Mouse (Mus musculus): ENCODE data around the gene Zdhhc11. TPM values are rescaled to one million over a fixed set of nuclear protein-coding genes. Genes with fewer than 3 reads are reported as not detected.

Zdhhc11 gene
- total RNA-seq, 4 experiments from 2014 or later, result not detected

Small RNA genes lying within 50 kb of the gene (microRNA-seq; reads per million reads assigned to microRNA genes)
- 0 reads per million in 2 experiments for gene Gm25197

Other genes with a start within 250 kb of the Zdhhc11 start
- gene Slc12a7, start 230.8 kb upstream of the Zdhhc11 start, total RNA-seq (2022), result 10 to 100 TPM in 1 of 4 experiments, 1 to 10 TPM in 3; 3.5 to 10.8 (median 5.5) TPM
- gene Nkd2, start 116.2 kb upstream of the Zdhhc11 start, total RNA-seq (2022), result 1 to 10 TPM; 2.6 to 3.4 (median 3.2) TPM
- 1 to 10 TPM in 1 of 4 experiments, under 1 TPM in 3; 0.37 to 2.4 (median 0.70) TPM for gene Trip13, start 26.1 kb upstream of the Zdhhc11 start, total RNA-seq (2022)
- gene Brd9, start 26.0 kb upstream of the Zdhhc11 start, total RNA-seq (2022), result 10 to 100 TPM; 75.5 to 86.0 (median 76.3) TPM
- 100 to 1,000 TPM; 315 to 345 (median 329) TPM for gene Tppp, start 45.6 kb downstream of the Zdhhc11 start, total RNA-seq (2022)
- 1 to 10 TPM; 2.6 to 3.7 (median 2.9) TPM for gene Cep72, start 98.4 kb downstream of the Zdhhc11 start, total RNA-seq (2022)
- gene Slc9a3, start 157.6 kb downstream of the Zdhhc11 start, total RNA-seq (2022), result 1 to 10 TPM; 2.0 to 2.7 (median 2.4) TPM
- gene Exoc3, start 244.9 kb downstream of the Zdhhc11 start, total RNA-seq (2022), result 10 to 100 TPM; 76.1 to 77.0 (median 76.6) TPM